Mouse (Mus musculus) bone marrow, adult 2 months (tissue): Measurements from ENCODE around the gene Gtf2h2. TPM values are rescaled to one million over a fixed set of nuclear protein-coding genes. Genes with fewer than 3 reads are reported as not detected.

Experiments used
- H3K27ac ChIP-seq: fragments of 200-500 bp; 2 replicates; pipeline ENCODE4 v1.5.1; 2012; ENCODE audit warnings: low read depth, mild to moderate bottlenecking, control low read depth, inconsistent platforms, low read length; ENCODE audit not compliant: control insufficient read depth, poor library complexity, insufficient read depth
- H3K4me1 ChIP-seq: fragments of 200-500 bp; 2 replicates; pipeline ENCODE4 v1.6.1; 2011; ENCODE audit warnings: low read length; ENCODE audit not compliant: control insufficient read depth, insufficient read depth
- H3K4me3 ChIP-seq: fragments of 200-500 bp; replicated peaks from 2 replicates; pipeline ENCODE3; 2011; ENCODE audit warnings: mild to moderate bottlenecking, low read depth, low read length, control low read depth; ENCODE audit not compliant: control insufficient read depth
- CTCF ChIP-seq: fragments of 200-500 bp; IDR thresholded peaks from 2 replicates; pipeline ENCODE4 v1.5.1; 2011; ENCODE audit warnings: low read length, control low read depth; ENCODE audit not compliant: control insufficient read depth, insufficient read depth
- POLR2A ChIP-seq: fragments of 200-500 bp; IDR thresholded peaks from 2 replicates; pipeline ENCODE4 v1.6.1; 2011; ENCODE audit warnings: low read depth, mild to moderate bottlenecking, control low read depth, low read length, borderline replicate concordance; ENCODE audit not compliant: control insufficient read depth
- WGBS: fragments of 180-500 bp; shearing (Covaris S2); methylation state at CpG from one replicate; pipeline ENCODE4 v1.1.7; 2018; 5-methylcytosine and 5-hydroxymethylcytosine counted together
- polyA plus RNA-seq: library from polyadenylated mRNA; stranded (reverse); fragments of >200 nt; gene quantifications from 2 replicates; pipeline ENCODE4 v1.2.4, GENCODE M21; 2011; ENCODE audit warnings: low replicate concordance; ENCODE audit not compliant: missing spikeins, insufficient read depth, insufficient read length

Gene Gtf2h2
- polyA plus RNA-seq, result 12.1 and 26.1 TPM in 2 replicates

GRCm38 (mm10) chr13:100492061-100492787 is at the start of gene Gtf2h2:
TSS of gene Gtf2h2 (minus strand) at chr13:100492579.
- under 1% methylated on average over 51 of the region's 51 CpGs for WGBS
- H3K4me3 ChIP-seq, result peak within 1 kb of the TSS; percentile 96
- no peaks in the 10 kb centered on the region; the same call in 1 of the 2 replicates for H3K4me1 ChIP-seq
- TF ChIP-seq CTCF, result peak; percentile 86
- TF ChIP-seq POLR2A, result peak; percentile 59; the same call in 1 of the 2 replicates
- H3K27ac ChIP-seq, result peak within 1 kb of the TSS; percentile 58

- Histone ChIP-seq H3K4me3 (no peak overlapping the region), H3K4me1 (no peaks in the 10 kb centered on the region), H3K27ac (no peak overlapping the region)
- WGBS, result 75% methylated on average over 3 of the region's 3 CpGs
- TF ChIP-seq POLR2A (no peak), CTCF (no peak)
Observed at GRCm38 (mm10) chr13:100536149-100536548, 43.8 kb upstream of the Gtf2h2 start.

DNA sequence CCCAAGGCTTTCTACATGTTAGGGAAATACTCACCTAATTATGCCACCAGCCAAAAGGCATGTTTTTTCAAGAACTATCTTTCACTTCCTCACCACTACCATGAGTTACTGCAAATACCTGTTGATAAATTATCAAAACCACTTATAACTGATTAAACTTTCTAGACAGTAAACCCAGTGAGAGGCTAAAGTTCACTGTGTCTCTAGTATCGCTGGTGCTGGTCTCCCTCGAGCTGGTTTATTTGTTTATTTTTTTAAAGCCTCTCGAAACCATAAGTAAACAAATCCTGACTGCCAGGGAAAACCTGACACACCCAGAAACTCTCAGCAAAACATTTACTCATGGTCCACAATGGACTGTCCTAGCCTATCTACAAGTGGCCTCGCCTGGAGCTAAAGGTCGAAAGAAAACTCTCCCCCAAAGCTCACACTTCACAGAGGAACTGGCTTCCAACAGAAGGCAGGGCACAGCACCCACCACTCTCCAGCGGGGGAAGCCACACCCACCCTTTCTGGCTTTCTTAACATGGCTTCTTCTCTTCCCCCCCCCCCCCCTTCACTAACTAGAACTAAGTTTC is 40.5 kb upstream of the Gtf2h2 start:
- Histone ChIP-seq H3K4me3 (no peak overlapping the region), H3K4me1 (no peaks in the 10 kb centered on the region), H3K27ac (no peak overlapping the region)
- WGBS, result 70% methylated on average over 6 of the region's 6 CpGs
- TF ChIP-seq CTCF, result no peak
- no peak for TF ChIP-seq POLR2A

- H3K27ac ChIP-seq, result no peak overlapping the region
- no peak for TF ChIP-seq POLR2A
- no peak for TF ChIP-seq CTCF
Observed at GRCm38 (mm10) chr13:100526649-100527038, 34.3 kb upstream of the Gtf2h2 start.

DNA sequence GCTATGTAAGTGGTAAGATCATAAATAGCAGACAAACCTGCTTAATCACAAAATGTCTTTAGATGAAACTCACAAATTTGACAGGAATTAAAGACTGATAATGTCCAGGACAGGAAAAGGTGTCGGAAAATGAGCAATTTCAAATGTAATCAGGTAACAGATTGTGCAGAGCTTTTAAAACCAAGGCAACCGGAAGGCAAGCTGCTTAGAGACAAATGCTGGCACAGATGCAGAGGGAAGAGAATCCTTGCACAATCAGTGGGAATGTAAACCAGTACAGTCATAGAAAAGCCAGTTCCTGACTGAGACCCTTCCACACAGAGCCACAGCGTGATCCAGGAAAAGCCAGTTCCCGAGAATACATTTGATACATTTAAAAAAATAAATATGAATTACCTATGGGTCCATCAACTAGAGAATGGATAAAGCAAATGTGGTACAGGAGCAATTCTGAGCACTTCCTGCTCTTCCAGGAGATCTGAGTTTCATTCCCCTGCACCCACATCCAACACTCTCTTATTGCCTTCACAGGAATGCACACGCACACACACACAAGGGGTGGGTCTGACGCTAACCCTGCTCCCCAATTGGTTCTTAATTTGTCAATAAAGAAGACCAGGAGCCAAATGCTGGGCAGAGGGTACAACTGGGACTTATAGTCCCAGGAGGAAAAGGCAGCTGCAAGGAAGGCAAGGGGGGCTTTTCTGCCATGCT is 33.7 kb upstream of the Gtf2h2 start:
- no peaks in the 10 kb centered on the region for H3K4me1 ChIP-seq
- no peak overlapping the region for H3K4me3 ChIP-seq
- WGBS, result 79% methylated on average over 6 of the region's 6 CpGs
- TF ChIP-seq POLR2A, result no peak
- TF ChIP-seq CTCF, result no peak
- no peak overlapping the region for H3K27ac ChIP-seq

More at GRCm38 (mm10) chr13:100526649-100527038, 34.3 kb upstream of the Gtf2h2 start:
- 67% methylated on average over 6 of the region's 6 CpGs for WGBS
- H3K4me1 ChIP-seq, result no peaks in the 10 kb centered on the region
- no peak overlapping the region for H3K4me3 ChIP-seq

DNA sequence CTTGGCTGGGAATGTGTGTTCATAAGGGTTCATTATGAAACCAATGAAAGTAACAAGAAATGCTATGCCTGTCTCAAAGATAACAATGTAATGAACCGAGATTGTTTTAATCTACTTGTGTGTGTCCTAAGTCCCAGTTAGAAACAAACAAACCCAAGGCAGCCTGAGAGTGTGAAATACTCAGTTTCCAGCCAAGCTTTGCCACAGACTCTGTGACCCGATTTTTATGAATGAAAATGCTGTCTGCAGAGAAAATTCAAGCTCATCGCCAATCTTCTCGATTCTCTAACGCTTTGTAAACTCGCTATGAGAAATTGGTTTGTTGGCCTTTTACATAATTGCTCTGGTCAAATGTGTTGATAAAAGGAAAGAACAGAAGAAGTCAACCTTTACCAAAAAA is 32.5 kb upstream of the Gtf2h2 start:
- no peak overlapping the region for H3K4me3 ChIP-seq
- no peaks in the 10 kb centered on the region for H3K4me1 ChIP-seq
- no peak overlapping the region for H3K27ac ChIP-seq
- 88% methylated on average over 6 of the region's 6 CpGs for WGBS
- TF ChIP-seq POLR2A (no peak), CTCF (no peak)

- Histone ChIP-seq H3K4me3 (no peak overlapping the region), H3K27ac (no peak overlapping the region), H3K4me1 (no peaks in the 10 kb centered on the region)
- 85% methylated on average over 2 of the region's 2 CpGs for whole genome bisulfite sequencing
- TF ChIP-seq CTCF (no peak), POLR2A (no peak)
Observed at GRCm38 (mm10) chr13:100523698-100524097, 31.3 kb upstream of the Gtf2h2 start.

GRCm38 (mm10) chr13:100521724-100522591 is 29.6 kb upstream of the Gtf2h2 start:
- WGBS, result 75% methylated on average over 9 of the region's 9 CpGs
- TF ChIP-seq POLR2A (no peak), CTCF (no peak)
- no peaks in the 10 kb centered on the region for H3K4me1 ChIP-seq
- H3K27ac ChIP-seq, result no peak overlapping the region
- no peak overlapping the region for H3K4me3 ChIP-seq

- H3K27ac ChIP-seq, result no peak overlapping the region
- 71% methylated on average over 2 of the region's 2 CpGs for WGBS
- no peak overlapping the region for H3K4me3 ChIP-seq
- no peak for TF ChIP-seq POLR2A
- TF ChIP-seq CTCF, result no peak
- no peaks in the 10 kb centered on the region for H3K4me1 ChIP-seq
Observed at GRCm38 (mm10) chr13:100519162-100519561, 26.8 kb upstream of the Gtf2h2 start.
